Mouse (Mus musculus) thymus, adult 2 months (tissue): Measurements from ENCODE around the gene Nifk. TPM values are rescaled to one million over a fixed set of nuclear protein-coding genes. Genes with fewer than 3 reads are reported as not detected.

Experiments
- DNase-seq: peaks from one replicate; pipeline ENCODE4 v3.0.0; 2021
- H3K27ac ChIP-seq: fragments of 200-500 bp; 2 replicates; pipeline ENCODE4 v1.5.1; 2012; ENCODE audit warnings: low read length, control low read depth; ENCODE audit not compliant: control insufficient read depth, insufficient read depth
- H3K27me3 ChIP-seq: fragments of 200-500 bp; 2 replicates; pipeline ENCODE4 v1.6.1; 2012; ENCODE audit warnings: mild to moderate bottlenecking, low read length, moderate library complexity, mixed read lengths; ENCODE audit not compliant: control insufficient read depth, insufficient read depth
- H3K36me3 ChIP-seq: fragments of 200-500 bp; 2 replicates; pipeline ENCODE4 v1.6.1; 2012; ENCODE audit warnings: mild to moderate bottlenecking, low read length, moderate library complexity; ENCODE audit not compliant: control insufficient read depth, insufficient read depth
- H3K4me1 ChIP-seq: fragments of 200-500 bp; replicated peaks from 2 replicates; pipeline ENCODE4 v1.6.1; 2012; ENCODE audit warnings: low read length; ENCODE audit not compliant: control insufficient read depth, insufficient read depth
- H3K4me3 ChIP-seq: fragments of 200-500 bp; 2 replicates; pipeline ENCODE4 v1.5.1; 2012; ENCODE audit warnings: mild to moderate bottlenecking, low read length, control low read depth, moderate library complexity; ENCODE audit not compliant: control insufficient read depth, insufficient read depth
- CTCF ChIP-seq: fragments of 200-500 bp; IDR thresholded peaks from 2 replicates; pipeline ENCODE4 v1.5.1; 2012; ENCODE audit warnings: mild to moderate bottlenecking, control low read depth, low read length, moderate library complexity, borderline replicate concordance; ENCODE audit not compliant: control insufficient read depth, poor library complexity, insufficient read depth; ENCODE audit errors: extremely low read depth
- POLR2A ChIP-seq: fragments of 200-500 bp; IDR thresholded peaks from 2 replicates; pipeline ENCODE4 v1.6.1; 2012; ENCODE audit warnings: mild to moderate bottlenecking, low read length, control low read depth, moderate library complexity; ENCODE audit not compliant: control insufficient read depth, poor library complexity, insufficient read depth; ENCODE audit errors: extremely low read depth
- WGBS: fragments of 180-500 bp; shearing (Covaris S2); methylation state at CpG from one replicate; pipeline ENCODE4 v1.1.7; 2018; 5-methylcytosine and 5-hydroxymethylcytosine counted together
- polyA plus RNA-seq: library from polyadenylated mRNA; depleted of rRNA; stranded (reverse); fragments of >200 nt; gene quantifications from 2 replicates; pipeline ENCODE4 v1.2.3, GENCODE M21; 2012; rRNA removed

Gene Nifk
- 8.9 and 11.3 TPM in 2 replicates for polyA plus RNA-seq

DNA sequence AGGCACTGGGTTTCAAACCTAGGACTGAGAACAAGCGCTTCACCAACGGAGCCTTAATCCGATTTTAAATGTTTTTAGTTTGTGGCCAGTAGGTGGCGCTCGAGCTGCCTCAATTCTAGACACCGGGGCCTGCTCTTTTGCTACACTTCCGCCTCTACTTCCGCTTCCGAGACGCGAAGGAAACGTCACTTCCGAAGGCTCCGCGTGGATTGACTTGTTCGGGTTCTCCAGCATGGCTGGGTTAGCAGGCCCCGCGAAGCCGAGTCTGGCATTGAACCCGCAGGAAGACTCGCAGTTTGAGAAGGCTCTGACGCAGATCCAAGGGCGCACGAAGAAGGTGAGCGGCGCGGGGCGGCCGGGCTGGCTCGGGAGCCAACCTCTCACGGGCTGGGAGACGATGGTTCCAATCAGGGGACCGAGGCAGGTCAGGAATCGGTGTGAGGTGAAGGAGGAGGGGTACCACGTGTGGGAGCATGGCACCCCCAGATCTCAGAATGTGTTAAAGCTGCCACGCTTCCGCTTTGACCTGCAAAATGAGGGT is at the start of gene Nifk:
TSS of gene Nifk (plus strand) at position 179 of the 541 bp plus-strand sequence.
- Histone ChIP-seq H3K4me3 (peak within 1 kb of the TSS; percentile 98), H3K36me3 (no peaks in the 10 kb centered on the region; the same call in 1 of the 2 replicates), H3K4me1 (peaks cover 9% of the 10 kb centered on the region), H3K27me3 (no peaks in the 10 kb centered on the region), H3K27ac (peak within 1 kb of the TSS; percentile 39; the same call in 1 of the 2 replicates)
- peak; percentile 88 for DNase-seq
- TF ChIP-seq CTCF (peak; percentile 77; the same call in 1 of the 2 replicates), POLR2A (peak; percentile 52; the same call in 1 of the 2 replicates)
- under 1% methylated on average over 37 of the region's 37 CpGs for WGBS

DNA sequence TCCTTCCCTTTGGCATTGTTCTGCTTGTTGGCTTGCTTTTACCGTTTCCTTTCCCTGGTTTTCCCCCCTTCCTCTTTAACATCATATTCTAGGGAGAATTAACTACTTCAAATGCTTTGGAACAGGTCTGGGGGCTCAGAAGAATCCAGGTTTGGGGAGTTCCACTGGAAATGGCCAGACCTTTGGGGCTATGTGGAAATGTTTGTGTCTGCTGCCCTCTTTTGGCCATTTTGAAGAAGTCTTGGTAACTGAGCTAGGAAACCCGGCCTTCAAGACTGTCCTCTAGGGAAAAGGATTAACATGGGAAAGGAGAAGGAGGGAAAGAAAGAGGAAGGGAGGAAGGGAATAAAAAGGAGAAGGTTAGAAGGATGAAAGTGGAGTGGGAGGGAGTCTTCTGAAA is 46.5 kb upstream of the Nifk start:
- 23% methylated on average over 2 of the region's 2 CpGs for WGBS

DNA sequence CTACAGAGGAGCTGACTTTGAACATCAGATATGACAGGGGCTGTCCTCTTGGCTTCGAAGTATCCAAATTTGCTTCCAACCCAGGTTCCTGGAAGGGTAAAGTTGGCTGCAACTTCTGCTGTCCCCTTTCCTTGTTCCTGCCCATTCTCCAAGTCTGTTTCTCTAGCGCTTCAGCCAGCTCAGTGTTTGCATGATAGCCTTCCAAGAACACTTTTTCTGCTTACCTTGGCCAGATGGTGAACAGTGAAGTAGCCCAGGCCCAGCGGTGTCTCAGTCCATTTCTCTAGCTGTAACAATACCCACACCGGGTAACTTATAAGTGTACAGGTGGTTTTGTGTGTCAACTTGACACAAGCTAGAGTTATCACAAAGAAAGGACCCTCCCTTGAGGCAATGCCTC is 29.3 kb upstream of the Nifk start:
- no peak overlapping the region for H3K27ac ChIP-seq
- no peaks in the 10 kb centered on the region for H3K4me1 ChIP-seq
- WGBS: 93% methylated on average over 4 of the region's 4 CpGs
- no peak for TF ChIP-seq CTCF
- no peak for TF ChIP-seq POLR2A
- no peaks in the 10 kb centered on the region for H3K27me3 ChIP-seq
- H3K4me3 ChIP-seq: no peak overlapping the region
- no peak for DNase-seq
- H3K36me3 ChIP-seq: no peaks in the 10 kb centered on the region; the same call in 1 of the 2 replicates

More for the DNA sequence above, 46.5 kb upstream of the Nifk start:
- H3K4me3 ChIP-seq: no peak overlapping the region
- no peaks in the 10 kb centered on the region for H3K4me1 ChIP-seq
- H3K36me3 ChIP-seq: no peaks in the 10 kb centered on the region
- TF ChIP-seq POLR2A: no peak
- TF ChIP-seq CTCF: no peak
- H3K27ac ChIP-seq: no peak overlapping the region
- no peak for DNase-seq
- H3K27me3 ChIP-seq: no peaks in the 10 kb centered on the region

DNA sequence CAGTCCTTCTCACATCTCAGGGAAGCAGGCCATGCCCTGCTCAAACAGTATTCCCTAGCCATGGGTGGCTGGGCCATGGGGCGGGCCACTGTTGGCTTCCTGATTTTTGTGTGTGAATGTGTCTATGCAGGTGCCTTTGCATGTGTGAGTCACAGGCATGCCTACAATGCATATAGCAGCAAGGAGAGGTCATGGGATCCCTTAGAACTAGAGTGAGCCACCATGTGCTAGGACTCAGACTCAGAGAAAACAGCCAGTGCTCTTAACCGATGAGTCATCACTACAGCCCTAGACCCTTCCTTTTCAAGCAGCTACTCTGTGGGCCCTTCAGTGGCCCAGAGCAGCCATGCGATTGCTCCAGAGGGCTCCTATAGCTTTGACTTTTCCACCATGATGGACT is 27.4 kb upstream of the Nifk start:
- WGBS: 99% methylated on average over 3 of the region's 3 CpGs
- Histone ChIP-seq H3K36me3 (peaks cover 9% of the 10 kb centered on the region; the same call in 1 of the 2 replicates), H3K4me3 (no peak overlapping the region), H3K27me3 (no peaks in the 10 kb centered on the region), H3K4me1 (no peaks in the 10 kb centered on the region), H3K27ac (no peak overlapping the region)
- no peak for DNase-seq
- TF ChIP-seq CTCF (no peak), POLR2A (no peak)

DNA sequence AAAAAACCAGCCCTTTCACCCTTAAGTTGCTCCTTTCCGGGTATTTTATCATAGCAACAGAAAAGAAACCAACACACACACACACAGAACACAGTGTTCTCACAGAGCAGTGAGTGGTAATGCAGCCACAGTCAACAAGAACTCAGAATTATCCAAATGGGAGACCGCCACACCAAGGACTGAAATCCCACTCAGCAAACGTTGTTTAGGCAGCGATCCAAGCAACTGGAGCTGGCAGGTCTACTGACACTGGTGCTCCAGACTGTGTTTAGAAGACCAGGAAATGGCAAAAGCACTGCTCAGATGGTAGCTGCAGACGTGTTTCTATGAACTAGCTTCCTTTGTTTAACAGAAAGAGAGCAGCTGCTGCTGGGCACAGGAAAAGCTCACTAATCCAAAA is 26.8 kb upstream of the Nifk start:
- Histone ChIP-seq H3K36me3 (peaks cover 15% of the 10 kb centered on the region), H3K4me1 (no peaks in the 10 kb centered on the region), H3K27ac (no peak overlapping the region), H3K4me3 (no peak overlapping the region), H3K27me3 (no peaks in the 10 kb centered on the region)
- TF ChIP-seq CTCF: no peak
- TF ChIP-seq POLR2A: no peak
- WGBS: 90% methylated on average over 5 of the region's 5 CpGs
- no peak for DNase-seq

DNA sequence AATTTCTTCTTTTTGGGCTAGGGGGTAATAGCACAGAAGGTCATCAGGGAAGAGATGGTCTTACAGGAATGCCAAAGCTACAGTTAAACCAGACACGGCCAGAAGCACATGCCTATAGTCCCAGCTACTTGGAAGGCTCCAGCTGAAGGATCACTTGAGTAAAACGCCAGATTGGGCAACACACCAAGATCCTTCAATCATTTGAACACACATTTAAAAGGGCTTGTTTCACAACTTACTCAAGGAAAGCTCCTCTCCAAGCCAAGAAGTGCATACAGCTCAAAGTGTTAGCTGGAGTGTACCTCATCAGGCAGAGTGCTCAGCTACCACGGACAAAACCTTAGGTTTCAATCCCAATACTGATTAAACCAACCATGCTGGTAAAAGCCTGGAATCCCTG is 25.0 kb upstream of the Nifk start:
- DNase-seq: no peak
- Histone ChIP-seq H3K4me3 (no peak overlapping the region), H3K27ac (no peak overlapping the region), H3K27me3 (no peaks in the 10 kb centered on the region), H3K36me3 (peaks cover 33% of the 10 kb centered on the region), H3K4me1 (no peaks in the 10 kb centered on the region)
- TF ChIP-seq CTCF: no peak
- no peak for TF ChIP-seq POLR2A
- 98% methylated on average over 3 of the region's 3 CpGs for WGBS

DNA sequence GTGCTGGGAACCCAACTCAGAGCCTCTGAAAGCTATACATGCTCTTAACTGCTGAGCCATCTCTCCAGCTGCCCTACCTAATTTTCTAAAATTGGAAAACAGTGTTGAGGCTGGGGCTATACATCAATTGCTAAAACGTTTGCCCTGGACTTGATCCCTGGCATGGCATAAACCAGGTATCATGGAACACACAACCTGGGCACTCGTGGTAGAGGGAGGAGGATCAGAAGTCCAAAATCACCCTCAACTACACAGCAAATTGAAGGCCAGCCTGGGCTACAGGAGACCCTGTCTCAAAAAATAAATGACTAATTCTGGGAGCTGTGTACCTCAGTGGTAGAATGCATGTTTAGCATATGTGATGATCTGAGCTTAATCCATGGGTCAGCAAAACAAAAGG is 23.9 kb upstream of the Nifk start:
- 98% methylated on average over 2 of the region's 2 CpGs for WGBS
- no peak for TF ChIP-seq POLR2A
- TF ChIP-seq CTCF: no peak
- no peak for DNase-seq

More for the DNA sequence above, 23.9 kb upstream of the Nifk start:
- Histone ChIP-seq H3K4me3 (no peak overlapping the region), H3K4me1 (no peaks in the 10 kb centered on the region), H3K27ac (no peak overlapping the region), H3K36me3 (peaks cover 44% of the 10 kb centered on the region), H3K27me3 (no peaks in the 10 kb centered on the region)
